Mouse (Mus musculus): ENCODE measurements around the gene Itpr2.

The Itpr2 gene

DNA sequence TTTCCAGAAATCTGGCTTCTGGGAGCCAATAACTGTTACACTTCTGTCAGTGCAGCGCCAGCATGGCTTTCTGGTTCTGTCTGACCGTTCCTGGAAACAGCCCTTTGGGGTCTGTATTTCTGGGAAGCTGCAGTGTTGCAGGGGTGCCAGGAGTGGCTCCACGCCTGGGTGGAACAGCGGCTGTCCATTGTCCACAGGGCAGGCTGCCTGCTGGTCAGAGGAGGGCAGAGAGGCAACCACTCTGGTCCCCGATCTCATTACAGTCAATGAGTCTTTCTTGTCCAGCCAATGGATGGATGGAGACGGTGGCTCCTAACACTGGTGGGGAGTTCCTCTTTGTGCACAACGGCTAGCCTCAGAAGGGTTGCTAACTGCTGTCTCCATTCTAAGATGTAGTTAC lies 150.2 kb downstream of the Itpr2 start:
- DNase-seq (ENCODE audit: low read depth, low spot score), result no peak

- DNase-seq (ENCODE audit: low read depth, low spot score), result no peak
Measured at GRCm38 (mm10) chr6:146347568-146347967, 154.5 kb downstream of the Itpr2 start.

DNA sequence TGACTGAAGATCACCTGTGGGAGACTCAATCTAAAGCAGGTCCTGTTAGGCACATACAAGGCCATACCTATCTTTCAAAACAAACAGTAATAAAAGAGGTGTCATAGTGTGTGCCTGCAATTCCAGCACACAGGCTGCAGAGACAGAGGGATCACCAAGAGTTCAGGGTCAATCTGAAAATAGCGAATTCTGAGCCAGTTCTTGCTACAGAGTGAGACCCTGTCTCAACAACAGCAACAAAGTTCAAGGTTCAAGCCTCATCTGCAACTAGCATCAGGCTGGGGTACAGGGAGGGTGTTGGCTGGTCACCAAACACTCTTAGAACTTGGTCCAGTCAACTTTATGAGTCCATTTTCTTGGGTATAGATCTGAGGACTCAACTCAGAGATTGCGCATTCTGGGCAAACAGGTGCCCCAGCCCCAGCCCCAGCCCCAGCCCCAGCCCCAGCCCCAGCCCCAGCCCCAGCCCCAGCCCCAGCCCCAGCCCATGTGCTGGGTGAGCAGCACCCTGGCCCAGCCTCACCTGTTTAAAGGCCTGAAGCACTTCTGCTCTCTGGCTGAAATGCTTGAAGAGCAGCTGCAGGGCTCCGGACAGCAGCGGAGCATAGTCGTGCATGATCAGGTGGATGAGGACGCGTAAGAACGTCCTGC lies 155.4 kb downstream of the Itpr2 start:
- no peak for DNase-seq (ENCODE audit: low read depth, low spot score)

DNA sequence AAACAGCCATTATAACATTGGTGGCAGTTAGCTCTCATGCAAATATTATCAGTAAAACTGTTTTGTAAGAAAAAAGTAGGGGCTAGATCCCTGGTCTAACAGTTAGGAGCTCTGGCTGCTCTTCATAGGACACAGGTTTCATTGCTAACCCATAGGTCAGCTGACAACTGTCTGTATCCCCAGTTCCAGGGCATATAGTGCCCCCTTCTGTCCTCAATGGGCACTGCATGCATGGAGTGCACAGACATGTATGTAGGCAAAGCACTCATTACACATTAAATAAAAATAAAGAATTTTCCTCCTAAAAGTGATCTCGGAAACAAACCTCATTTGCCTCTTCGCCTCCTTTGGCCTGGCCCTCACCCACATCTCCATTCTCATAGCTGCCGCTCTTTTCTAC lies 157.3 kb downstream of the Itpr2 start:
- DNase-seq (ENCODE audit: low read depth, low spot score), result no peak

DNA sequence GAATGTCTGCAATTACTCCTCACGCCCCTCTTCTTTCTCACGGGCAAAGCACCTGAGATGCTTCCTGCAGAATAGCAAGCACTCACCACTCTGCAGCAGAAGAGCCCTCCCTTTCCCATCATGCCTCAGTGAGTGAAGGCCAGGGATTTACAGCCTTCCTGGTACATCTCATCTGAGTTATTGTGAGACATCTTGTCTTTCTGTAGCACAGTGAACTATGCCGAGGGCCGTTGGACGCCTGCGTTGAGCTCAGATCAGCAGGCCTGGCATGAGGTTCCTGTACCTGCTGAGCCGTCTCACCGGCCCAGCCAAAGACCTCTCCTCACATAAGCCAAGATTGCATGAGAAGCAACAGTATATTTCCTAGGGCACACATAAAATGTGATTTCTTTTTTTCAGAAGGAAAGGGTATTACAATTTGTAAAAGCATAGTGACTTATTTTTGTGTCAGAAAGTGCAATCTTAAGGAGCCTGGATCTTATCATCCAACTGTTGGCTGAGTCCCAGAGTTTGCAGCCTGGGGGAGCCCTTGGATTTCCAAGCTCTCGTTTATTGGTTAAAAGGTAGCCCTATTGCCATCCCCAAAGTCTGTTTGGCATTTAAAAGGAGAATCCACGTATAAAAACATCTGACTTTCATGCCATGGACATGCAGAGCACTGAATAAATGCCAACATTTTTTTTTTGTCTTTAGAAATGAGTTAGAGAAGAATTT lies 158.2 kb downstream of the Itpr2 start:
- DNase-seq (ENCODE audit: low read depth, low spot score), result no peak

GRCm38 (mm10) chr6:146342995-146343394 lies 159.0 kb downstream of the Itpr2 start:
- no peak for DNase-seq (ENCODE audit: low read depth, low spot score)

DNA sequence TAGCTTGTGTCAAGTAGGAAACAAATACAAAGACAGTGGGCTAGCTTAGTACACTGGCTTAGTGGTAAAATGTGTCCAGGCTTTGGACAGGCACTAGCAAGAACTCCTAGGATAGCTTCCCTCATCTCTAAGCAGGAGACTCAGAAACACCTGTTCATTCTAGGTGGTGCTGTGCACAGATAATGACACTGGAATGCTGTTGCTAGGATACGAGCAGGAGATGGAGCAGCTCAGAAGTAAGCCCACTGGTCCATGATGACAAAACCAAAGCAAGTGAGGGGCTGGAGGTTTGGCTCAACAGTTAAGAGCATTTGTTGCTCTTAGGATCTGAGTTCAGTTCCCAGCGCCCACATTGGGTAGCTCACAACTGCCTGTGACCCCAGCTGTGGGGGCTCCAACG lies 160.1 kb downstream of the Itpr2 start:
- DNase-seq (ENCODE audit: low read depth, low spot score), result no peak

DNA sequence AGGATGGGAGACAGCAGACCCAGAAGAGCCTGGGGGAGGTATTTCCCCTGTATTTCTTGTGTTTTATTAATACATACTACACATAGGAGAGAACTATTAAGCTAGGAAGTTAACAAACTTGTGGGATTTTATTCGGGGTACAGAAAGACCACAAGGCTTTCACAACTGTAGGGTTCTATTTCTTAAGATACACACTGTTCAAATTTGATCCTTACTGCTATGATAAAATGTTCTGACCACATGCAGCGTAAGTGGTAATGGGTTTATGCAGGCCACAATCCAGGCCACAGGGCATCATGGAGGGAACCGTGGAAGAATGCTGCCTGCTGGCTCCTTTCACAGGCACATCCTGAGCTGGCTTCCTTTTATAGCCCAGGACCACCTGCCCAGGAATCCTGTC lies 160.6 kb downstream of the Itpr2 start:
- DNase-seq (ENCODE audit: low read depth, low spot score), result no peak

- DNase-seq (ENCODE audit: low read depth, low spot score), result no peak
Measured at GRCm38 (mm10) chr6:146340951-146341350, 161.1 kb downstream of the Itpr2 start.

GRCm38 (mm10) chr6:146339779-146340178 lies 162.2 kb downstream of the Itpr2 start:
- DNase-seq (ENCODE audit: low read depth, low spot score), result no peak

GRCm38 (mm10) chr6:146337237-146337636 lies 164.8 kb downstream of the Itpr2 start:
- no peak for DNase-seq (ENCODE audit: low read depth, low spot score)

- no peak for DNase-seq (ENCODE audit: low read depth, low spot score)
Measured at GRCm38 (mm10) chr6:146335191-146335590, 166.8 kb downstream of the Itpr2 start.

- DNase-seq (ENCODE audit: low read depth, low spot score), result no peak
Measured at GRCm38 (mm10) chr6:146333506-146333905, 168.5 kb downstream of the Itpr2 start.

DNA sequence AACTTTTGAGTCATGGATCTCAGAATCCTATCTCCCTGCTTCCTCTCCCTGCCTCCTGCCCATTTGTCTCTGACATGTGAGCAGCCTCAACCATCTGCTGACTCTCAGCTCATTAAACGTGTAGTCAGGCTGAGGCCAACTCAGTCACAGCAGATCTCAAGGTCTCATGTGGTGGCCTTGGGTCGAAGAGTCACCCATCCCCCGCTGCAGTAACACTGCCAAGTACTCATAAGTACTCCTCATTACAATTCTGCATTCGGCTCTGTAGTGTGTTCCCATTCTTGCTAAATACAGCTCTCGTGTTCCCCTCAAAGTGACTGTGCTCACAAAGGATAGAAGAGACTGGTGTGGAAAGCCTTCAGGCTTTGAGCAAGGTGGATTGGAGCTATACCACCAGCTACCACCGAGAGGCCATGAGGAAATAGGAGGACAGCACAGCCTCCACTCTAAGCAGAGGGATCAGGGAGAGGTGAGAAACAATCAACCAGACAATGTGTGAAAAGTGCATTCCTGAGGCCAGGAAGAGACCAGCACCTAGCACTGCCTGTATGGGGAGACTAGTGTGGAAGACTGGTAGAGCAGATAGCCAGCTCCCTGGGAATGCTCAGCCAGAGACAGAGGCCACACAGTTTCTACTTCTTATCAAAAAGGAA lies 170.9 kb downstream of the Itpr2 start:
- no peak for DNase-seq (ENCODE audit: low read depth, low spot score)

DNA sequence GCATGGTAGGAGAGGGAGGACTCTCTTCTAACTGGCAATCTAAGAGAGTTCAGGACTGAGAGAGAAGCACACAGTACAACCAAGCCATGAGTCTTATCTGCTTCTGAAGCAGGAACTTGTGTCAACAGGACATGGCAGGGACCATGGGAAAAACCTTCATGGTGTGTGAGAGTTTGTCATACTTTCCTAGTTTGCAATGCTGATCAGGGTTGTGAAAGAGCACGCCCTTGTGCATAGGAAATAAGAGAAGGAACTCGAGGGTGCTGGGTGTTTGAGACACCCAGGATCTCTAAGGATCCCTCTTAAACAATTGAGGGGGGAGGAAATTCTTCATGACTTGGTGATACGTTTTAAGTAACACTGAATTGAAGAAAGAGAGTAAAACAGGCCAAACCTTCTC lies 172.9 kb downstream of the Itpr2 start:
- DNase-seq (ENCODE audit: low read depth, low spot score), result no peak

DNA sequence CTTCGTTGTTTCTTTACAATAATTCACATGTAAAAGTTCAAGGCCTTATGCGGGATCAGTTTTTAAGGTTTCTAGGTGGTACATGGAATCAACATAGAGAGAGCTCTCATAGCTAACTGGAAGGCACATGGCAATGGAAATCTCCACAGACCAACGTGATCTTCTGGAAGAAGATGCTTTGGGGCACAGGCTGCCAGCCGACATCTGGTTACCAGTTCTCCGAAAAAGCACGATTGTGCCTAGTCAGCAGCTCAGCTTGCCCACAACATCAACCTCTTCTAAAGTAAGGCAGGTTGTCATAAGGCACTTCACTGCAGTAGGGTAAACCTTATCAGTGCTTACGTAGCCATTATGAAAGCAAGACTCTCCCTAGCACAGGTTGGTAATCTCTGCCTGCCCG lies 175.4 kb downstream of the Itpr2 start:
- no peak for DNase-seq (ENCODE audit: low read depth, low spot score)

DNA sequence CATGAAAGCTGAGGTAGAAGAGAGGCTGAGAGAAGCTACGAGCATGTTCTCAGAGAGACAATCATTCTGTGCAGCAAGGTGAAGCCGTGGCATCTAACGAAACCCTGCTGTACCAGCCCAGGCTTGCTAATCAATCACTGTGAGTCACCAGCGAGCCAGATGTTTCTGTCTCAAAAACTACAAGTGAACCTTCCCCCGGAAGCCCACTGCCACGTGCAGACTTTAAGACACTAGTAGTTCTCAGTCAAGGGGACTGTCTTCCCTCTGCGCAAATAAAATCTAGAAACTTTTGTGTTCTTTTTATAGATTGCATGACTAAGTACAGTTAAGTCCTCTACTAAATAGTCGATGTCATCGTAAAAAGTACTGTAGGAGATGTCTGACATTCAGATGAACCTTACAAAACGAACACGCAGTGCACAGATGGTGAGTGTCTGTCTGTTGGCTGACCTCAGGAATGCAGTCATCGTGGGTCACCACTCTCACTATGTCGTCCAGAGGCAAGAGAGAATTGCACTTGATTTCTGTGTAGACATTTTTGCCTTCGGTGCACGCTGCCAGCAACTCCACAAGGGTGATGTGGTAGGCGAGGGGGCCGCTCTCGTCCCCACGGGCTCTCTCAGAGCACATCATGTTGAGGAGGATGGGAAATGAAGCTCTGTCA lies 177.3 kb downstream of the Itpr2 start:
- DNase-seq (ENCODE audit: low read depth, low spot score), result no peak

DNA sequence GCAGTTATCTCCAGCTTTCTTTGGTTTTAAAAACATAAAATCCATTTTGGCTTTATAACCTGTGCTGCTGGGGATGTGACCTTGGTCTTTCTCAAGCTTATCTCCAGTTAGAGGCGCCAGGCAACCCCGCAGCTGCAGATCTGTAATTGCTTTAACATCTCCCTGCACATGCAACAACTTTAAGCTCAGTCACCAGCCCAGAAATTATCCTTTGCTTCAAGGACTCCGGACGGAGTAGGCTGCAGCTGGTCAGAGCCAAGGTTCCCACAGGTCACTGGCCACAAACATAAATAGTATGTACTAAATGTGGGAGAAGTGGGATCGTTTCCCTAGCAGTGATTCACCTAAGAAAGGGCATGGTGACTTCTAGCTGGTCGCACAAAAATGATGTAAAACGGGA lies 179.5 kb downstream of the Itpr2 start:
- no peak for DNase-seq (ENCODE audit: low read depth, low spot score)

DNA sequence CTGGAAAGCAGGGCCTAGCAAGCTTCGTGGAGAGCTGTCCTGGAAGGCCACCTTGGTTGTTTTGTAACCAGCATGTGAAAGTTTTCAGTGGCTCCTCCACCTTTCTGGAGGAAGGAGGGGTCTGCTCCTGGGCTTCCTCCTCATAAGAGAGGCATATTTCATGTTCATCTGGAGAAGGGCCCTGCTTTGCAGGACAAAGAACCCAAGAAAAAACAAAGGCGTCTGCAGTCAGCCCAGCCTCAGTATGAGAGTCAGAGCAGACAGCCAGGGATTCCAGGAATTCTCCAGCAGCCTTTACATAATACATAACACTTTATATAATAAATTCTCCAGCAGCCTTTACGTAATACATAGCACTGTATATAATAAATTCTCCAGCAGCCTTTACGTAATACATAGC lies 180.1 kb downstream of the Itpr2 start:
- DNase-seq (ENCODE audit: low read depth, low spot score), result no peak

DNA sequence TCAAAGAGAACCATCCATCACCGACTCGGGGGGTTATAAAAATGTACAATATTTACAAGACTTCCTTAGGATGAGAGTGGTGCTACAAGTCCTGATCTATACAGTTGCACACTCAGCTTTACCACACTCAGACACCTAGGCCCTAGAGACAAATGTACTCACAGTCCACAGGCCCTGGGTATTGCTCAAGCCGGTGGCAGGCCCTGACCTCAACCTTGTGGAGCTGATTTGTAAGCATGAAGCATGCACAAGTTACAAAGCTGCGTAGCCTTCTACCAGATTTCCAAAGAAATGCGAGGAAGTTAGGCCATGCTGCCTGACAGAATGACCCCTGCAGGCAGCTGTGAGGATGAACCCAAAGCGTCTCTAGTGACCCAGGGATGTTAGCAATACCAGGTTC lies 185.6 kb downstream of the Itpr2 start:
- no peak for DNase-seq (ENCODE audit: low read depth, low spot score)

- DNase-seq (ENCODE audit: low read depth, low spot score), result no peak
Measured at GRCm38 (mm10) chr6:146315153-146315552, 186.9 kb downstream of the Itpr2 start.

DNA sequence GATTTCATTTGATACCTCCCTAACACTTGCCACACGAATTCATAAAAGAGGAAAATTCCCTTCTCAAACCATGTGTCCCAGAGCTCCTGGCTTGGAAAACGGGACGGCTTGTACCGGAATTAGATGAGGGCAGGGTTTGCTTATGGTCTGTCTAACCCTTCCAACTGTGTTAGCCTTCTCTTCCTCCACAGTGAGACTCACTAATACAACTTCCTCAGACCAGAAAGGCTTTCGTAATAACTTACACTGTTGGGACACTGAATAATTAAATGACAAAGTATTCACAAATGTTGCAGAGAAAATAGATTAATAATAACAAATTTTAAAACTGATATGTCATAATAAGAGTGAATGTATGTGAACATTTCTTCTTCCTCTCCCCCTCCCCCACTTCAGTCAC lies 187.7 kb downstream of the Itpr2 start:
- no peak for DNase-seq (ENCODE audit: low read depth, low spot score)

GRCm38 (mm10) chr6:146313396-146313795 lies 188.6 kb downstream of the Itpr2 start:
- DNase-seq (ENCODE audit: low read depth, low spot score), result no peak
